Mouse (Mus musculus): ENCODE results near the gene Spag16.

DNA sequence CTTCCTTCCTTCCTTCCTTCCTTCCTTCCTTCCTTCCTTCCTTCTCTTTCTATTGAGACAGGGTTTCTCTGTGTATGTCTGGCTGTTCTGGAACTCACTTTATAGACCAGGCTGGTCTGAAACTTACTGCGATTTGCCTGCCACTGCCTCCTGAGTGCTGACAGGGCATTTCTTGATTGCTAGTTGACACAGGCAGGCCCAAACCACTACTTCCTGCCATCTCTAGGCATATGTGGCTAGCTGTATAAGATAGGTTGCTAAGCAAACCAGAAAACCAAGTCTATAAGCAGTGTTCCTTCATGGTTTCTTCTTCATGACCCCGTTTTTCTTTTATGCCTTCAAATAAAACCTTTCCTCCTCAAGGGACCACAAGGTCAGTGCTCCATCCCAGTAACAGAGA is 4.2 kb downstream of the Spag16 start:
- TF ChIP-seq CTCF (IDR thresholded peaks at IDR 0.05; ENCODE audit: insufficient read depth, low read length) (no peak), POLR2A (IDR thresholded peaks at IDR 0.05; ENCODE audit: borderline replicate concordance, extremely low read depth, low read depth, low read length) (no peak)
